Mouse (Mus musculus) intestine, postnatal 0 days (tissue): Measurements from ENCODE around the gene Cav3. TPM values are rescaled to one million over a fixed set of nuclear protein-coding genes. Genes with fewer than 3 reads are reported as not detected.
A peak's percentile ranks its signal among the peaks of the same experiment; 100 is the strongest.

Source experiments
- ATAC-seq: fragments of 200-750 bp; cut with Nextera tagmentation; 2 replicates; pipeline ENCODE4 v1.8.0; 2017; ENCODE audit warnings: mild to moderate bottlenecking, moderate TSS enrichment, moderate library complexity
- H3K27ac ChIP-seq: fragments of 300-500 bp; sonication (generic); 2 replicates; pipeline ENCODE4 v1.5.1; 2014; ENCODE audit warnings: mild to moderate bottlenecking, low read depth, low read length, moderate library complexity
- H3K27me3 ChIP-seq: fragments of 300-500 bp; sonication (generic); replicated peaks from 2 replicates; pipeline ENCODE4 v1.6.1; 2014; ENCODE audit warnings: low read length, mixed read lengths; ENCODE audit not compliant: control insufficient read depth, insufficient read depth
- H3K36me3 ChIP-seq: fragments of 300-500 bp; sonication (generic); 2 replicates; pipeline ENCODE4 v1.6.1; 2014; ENCODE audit warnings: mild to moderate bottlenecking, moderate library complexity; ENCODE audit not compliant: control insufficient read depth, insufficient read depth
- H3K4me1 ChIP-seq: fragments of 300-500 bp; sonication (generic); replicated peaks from 2 replicates; pipeline ENCODE4 v1.6.1; 2014; ENCODE audit warnings: antibody characterized with exemption, low read length, mixed read lengths; ENCODE audit not compliant: control insufficient read depth, insufficient read depth
- H3K4me2 ChIP-seq: fragments of 300-500 bp; sonication (generic); replicated peaks from 2 replicates; pipeline ENCODE4 v1.6.1; 2014; ENCODE audit warnings: low read depth, mild to moderate bottlenecking, moderate library complexity
- H3K4me3 ChIP-seq: fragments of 300-500 bp; sonication (generic); 2 replicates; pipeline ENCODE4 v1.5.1; 2014; ENCODE audit warnings: low read depth, low read length
- H3K9ac ChIP-seq: fragments of 300-500 bp; sonication (generic); 2 replicates; pipeline ENCODE4 v1.6.1; 2014; ENCODE audit warnings: mild to moderate bottlenecking, low read depth, low read length
- H3K9me3 ChIP-seq: fragments of 300-500 bp; sonication (generic); 2 replicates; pipeline ENCODE4 v1.6.1; 2016; ENCODE audit warnings: mixed run types; ENCODE audit not compliant: control insufficient read depth
- CTCF ChIP-seq: sonication (generic); IDR thresholded peaks from 2 replicates; pipeline ENCODE4 v1.5.1; 2016; ENCODE audit warnings: low read depth, mild to moderate bottlenecking, control low read depth, antibody characterized with exemption, moderate library complexity
- WGBS: fragments of 180-500 bp; shearing (Covaris S2); extraction: QIAGEN DNeasy Blood & Tissue Kit; methylation state at CpG from one replicate; pipeline ENCODE4 v1.1.7; 2014; 5-methylcytosine and 5-hydroxymethylcytosine counted together
- polyA plus RNA-seq: library from polyadenylated mRNA; unstranded; fragments of >200 nt; fragmentation: Nextera tagmentation; extraction: Ambion mirVana; gene quantifications from 2 replicates; pipeline ENCODE4 v1.2.1, GENCODE M21; 2015

Gene Cav3
- polyA plus RNA-seq, 1 experiment from 2014 or later: 4.9 TPM

- no peak for TF ChIP-seq CTCF
- H3K9ac ChIP-seq: no peak overlapping the region
- no peaks in the 10 kb centered on the region for H3K9me3 ChIP-seq
- no peak overlapping the region for H3K27ac ChIP-seq
- no peak overlapping the region for H3K4me2 ChIP-seq
- no peak for ATAC-seq
- no peak overlapping the region for H3K4me3 ChIP-seq
- WGBS: 89% methylated on average over 5 of the region's 5 CpGs
- peaks cover 36% of the 10 kb centered on the region for H3K27me3 ChIP-seq
- H3K4me1 ChIP-seq: 0 out of 2 replicates have a peak, but pooled peaks cover 3% of the 10 kb centered on the region
- no peaks in the 10 kb centered on the region for H3K36me3 ChIP-seq
Observed at GRCm38 (mm10) chr6:112487993-112488392, 28.7 kb downstream of the Cav3 start.

- ATAC-seq: no peak
- no peak for TF ChIP-seq CTCF
- H3K27me3 ChIP-seq: peaks cover 36% of the 10 kb centered on the region
- no peaks in the 10 kb centered on the region for H3K36me3 ChIP-seq
- no peak overlapping the region for H3K9ac ChIP-seq
- H3K4me2 ChIP-seq: peak overlapping the region; percentile 82
- H3K4me3 ChIP-seq: peak overlapping the region; percentile 35
- no peaks in the 10 kb centered on the region for H3K9me3 ChIP-seq
- H3K4me1 ChIP-seq: 0 out of 2 replicates have a peak, but pooled peaks cover 3% of the 10 kb centered on the region
- WGBS: 28% methylated on average over 24 of the region's 24 CpGs
- no peak overlapping the region for H3K27ac ChIP-seq
Observed at GRCm38 (mm10) chr6:112488821-112489180, 29.5 kb downstream of the Cav3 start.

GRCm38 (mm10) chr6:112489181-112489909 is 30.0 kb downstream of the Cav3 start:
- H3K27ac ChIP-seq: no peak overlapping the region
- peaks cover 36% of the 10 kb centered on the region for H3K27me3 ChIP-seq
- no peaks in the 10 kb centered on the region for H3K9me3 ChIP-seq
- TF ChIP-seq CTCF: peak; percentile 35
- no peak overlapping the region for H3K9ac ChIP-seq
- H3K36me3 ChIP-seq: no peaks in the 10 kb centered on the region
- H3K4me2 ChIP-seq: peak overlapping the region; percentile 82
- H3K4me3 ChIP-seq: peak overlapping the region; percentile 35
- H3K4me1 ChIP-seq: 0 out of 2 replicates have a peak, but pooled peaks cover 3% of the 10 kb centered on the region
- 5% methylated on average over 72 of the region's 72 CpGs for WGBS
- no peak for ATAC-seq

GRCm38 (mm10) chr6:112489910-112490559 is 30.7 kb downstream of the Cav3 start, which contains the start of gene Oxtr:
Gene Oxtr (minus strand): TSS chr6:112489943.
- no peak for TF ChIP-seq CTCF
- Histone ChIP-seq H3K36me3 (no peaks in the 10 kb centered on the region), H3K27ac (no peak within 1 kb of the TSS), H3K4me3 (peak within 1 kb of the TSS; percentile 43), H3K4me2 (peak within 1 kb of the TSS; percentile 82), H3K27me3 (peaks cover 36% of the 10 kb centered on the region), H3K9ac (no peak within 1 kb of the TSS; the same call in 1 of the 2 replicates), H3K4me1 (0 out of 2 replicates have a peak, but pooled peaks cover 3% of the 10 kb centered on the region), H3K9me3 (no peaks in the 10 kb centered on the region)
- 7% methylated on average over 24 of the region's 24 CpGs for WGBS
- no peak for ATAC-seq

- no peak overlapping the region; the same call in 1 of the 2 replicates for H3K9ac ChIP-seq
- H3K9me3 ChIP-seq: no peaks in the 10 kb centered on the region
- peak overlapping the region; percentile 82 for H3K4me2 ChIP-seq
- TF ChIP-seq CTCF: peak; percentile 94
- H3K27me3 ChIP-seq: peaks cover 36% of the 10 kb centered on the region
- no peak overlapping the region for H3K27ac ChIP-seq
- H3K4me3 ChIP-seq: peak overlapping the region; percentile 43
- H3K36me3 ChIP-seq: no peaks in the 10 kb centered on the region
- WGBS: 1% methylated on average over 35 of the region's 35 CpGs
- ATAC-seq: peak; percentile 52; the same call in 1 of the 2 replicates
- 0 out of 2 replicates have a peak, but pooled peaks cover 7% of the 10 kb centered on the region for H3K4me1 ChIP-seq
Observed at GRCm38 (mm10) chr6:112490625-112491242, 31.4 kb downstream of the Cav3 start.

GRCm38 (mm10) chr6:112491521-112491920 is 32.2 kb downstream of the Cav3 start:
- H3K9ac ChIP-seq: no peak overlapping the region
- H3K4me3 ChIP-seq: no peak overlapping the region
- 73% methylated on average over 8 of the region's 8 CpGs for WGBS
- no peak for ATAC-seq
- no peak for TF ChIP-seq CTCF
- no peaks in the 10 kb centered on the region for H3K9me3 ChIP-seq
- no peak overlapping the region for H3K27ac ChIP-seq
- peaks cover 36% of the 10 kb centered on the region for H3K27me3 ChIP-seq
- no peaks in the 10 kb centered on the region for H3K36me3 ChIP-seq
- H3K4me2 ChIP-seq: no peak overlapping the region
- H3K4me1 ChIP-seq: 0 out of 2 replicates have a peak, but pooled peaks cover 7% of the 10 kb centered on the region
